Mouse (Mus musculus): ENCODE results near the gene Nfkb1.

DNA sequence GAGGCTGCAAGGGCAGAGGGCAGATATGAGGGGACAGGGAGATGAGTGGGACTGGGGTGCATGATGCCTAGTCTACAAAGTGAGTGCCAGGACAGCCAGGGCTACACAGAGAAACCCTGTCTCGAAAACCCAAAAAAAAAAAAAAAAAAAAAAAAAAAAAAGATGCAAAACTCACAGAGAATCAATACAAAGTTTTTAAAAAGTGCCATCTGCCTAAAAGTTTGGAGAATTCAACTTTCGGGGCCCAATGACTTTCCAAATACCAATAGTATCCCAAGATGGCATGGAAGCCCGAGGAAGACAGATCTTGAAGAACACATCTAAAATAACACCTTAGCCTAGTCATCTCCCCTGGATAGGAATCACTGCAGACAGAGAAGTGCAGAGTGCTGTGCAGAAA is 93.0 kb downstream of the Nfkb1 start:
- TF ChIP-seq CTCF (IDR thresholded peaks at IDR 0.05; ENCODE audit: insufficient read depth, low read depth, low read length) (no peak), POLR2A (IDR thresholded peaks at IDR 0.05; ENCODE audit: insufficient read depth, low read depth, low read length) (no peak)

Data from olfactory bulb, adult 2 months (tissue).